Mouse (Mus musculus): ENCODE results near the gene Txnrd2.

Txnrd2 gene

DNA sequence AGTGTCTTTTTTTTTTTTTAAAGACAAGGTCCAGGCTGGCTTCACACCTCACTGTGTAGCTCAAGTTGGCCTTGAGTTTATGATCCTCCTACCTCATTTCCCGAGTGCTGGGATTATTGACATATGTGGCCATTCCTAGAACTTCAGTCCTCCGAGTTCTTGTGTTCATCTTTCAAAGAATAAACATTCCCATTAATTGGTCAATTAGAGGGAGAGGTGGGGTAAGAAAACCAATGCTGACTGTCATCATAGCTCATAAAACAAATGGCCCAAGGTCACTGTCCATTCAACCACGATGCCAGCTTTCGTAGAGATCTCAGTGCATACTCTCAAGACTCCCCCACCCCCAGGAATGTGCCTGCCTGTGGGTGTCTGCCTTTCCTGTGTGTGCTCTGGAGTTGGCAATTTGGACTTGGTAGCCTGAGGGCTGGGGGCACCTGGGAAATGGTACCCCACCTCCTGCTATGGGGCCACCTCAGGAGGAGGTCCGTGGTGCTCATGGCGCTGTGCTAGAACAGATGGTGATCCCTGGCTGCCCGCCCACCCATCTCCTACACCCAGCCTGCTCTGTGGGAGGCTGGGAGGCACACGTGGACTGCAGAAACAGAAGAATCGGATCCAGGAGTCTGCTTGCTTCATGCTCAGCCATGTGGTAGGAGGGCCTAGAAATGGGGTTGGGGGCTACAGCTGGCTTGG is 25.4 kb downstream of the Txnrd2 start:
- peak; percentile 72 to 80 for DNase-seq (ENCODE audit: low spot score in 2 of 2)

DNA sequence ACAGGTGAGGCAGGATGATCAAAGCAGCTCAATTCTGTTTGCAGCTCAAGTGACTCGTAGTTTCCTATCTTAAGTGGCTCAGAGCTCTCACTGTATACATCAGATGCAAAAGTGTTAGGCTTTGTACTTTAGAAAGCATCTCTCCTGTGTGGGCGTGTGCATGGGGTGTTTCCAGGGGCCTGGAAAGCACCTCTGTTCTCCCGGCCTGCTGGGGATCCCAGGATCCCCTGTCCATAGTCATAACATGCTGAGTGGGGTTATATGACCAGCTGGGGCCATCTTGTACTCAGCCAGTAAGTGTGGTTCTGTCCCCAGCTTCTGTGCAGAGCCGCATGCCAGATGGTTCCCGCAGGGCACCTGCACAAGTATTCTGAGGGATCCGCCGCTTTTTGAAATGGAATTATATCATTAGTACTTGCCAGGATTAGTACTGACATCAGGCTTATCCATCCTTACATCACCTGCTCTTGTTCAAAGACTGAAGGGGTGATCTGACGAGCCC is 26.2 kb downstream of the Txnrd2 start:
- peak; percentile 28 to 29 for DNase-seq (ENCODE audit: low spot score in 2 of 2)

DNA sequence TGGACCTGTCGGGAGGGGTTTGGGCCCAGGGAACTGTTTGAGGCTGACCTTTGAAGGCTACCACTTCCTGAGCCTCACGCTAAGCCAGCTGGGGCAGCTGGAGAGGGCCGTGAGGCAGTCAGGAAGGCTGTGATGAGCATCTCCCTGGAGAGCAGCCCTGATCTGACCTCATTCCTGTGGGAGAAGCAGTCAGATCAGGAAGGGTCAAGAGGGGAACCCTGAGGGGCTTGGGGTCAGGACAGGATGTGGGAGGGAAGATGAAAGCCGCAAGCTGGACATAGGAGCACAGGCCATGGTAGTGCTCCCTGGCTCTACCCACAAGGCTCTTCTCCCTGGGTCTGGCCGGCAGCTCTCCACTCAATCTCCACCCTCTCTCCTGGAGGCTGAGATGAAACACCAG is 27.7 kb downstream of the Txnrd2 start:
- no peak for DNase-seq (ENCODE audit: low spot score in 2 of 2)

DNA sequence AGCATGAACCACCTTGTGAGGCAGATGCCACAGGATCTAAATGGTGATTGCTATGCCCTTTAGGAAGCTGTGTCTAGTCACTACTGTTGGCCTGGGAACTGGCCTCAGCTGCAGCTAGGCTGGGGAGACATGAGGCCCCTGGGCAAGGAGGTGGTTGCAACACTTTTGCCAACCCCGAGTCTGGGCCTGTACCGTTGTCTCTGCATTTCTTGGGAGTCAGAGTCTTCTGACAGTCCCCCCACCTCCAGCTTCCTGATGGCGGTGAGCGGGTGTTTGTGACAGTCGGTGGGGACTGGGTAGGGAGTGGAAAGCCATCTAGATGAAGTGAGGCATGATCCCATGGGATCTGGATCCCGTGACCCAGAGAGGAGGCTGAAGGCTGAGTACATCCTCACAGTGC is 29.2 kb downstream of the Txnrd2 start:
- no peak for DNase-seq (ENCODE audit: low spot score in 2 of 2)

DNA sequence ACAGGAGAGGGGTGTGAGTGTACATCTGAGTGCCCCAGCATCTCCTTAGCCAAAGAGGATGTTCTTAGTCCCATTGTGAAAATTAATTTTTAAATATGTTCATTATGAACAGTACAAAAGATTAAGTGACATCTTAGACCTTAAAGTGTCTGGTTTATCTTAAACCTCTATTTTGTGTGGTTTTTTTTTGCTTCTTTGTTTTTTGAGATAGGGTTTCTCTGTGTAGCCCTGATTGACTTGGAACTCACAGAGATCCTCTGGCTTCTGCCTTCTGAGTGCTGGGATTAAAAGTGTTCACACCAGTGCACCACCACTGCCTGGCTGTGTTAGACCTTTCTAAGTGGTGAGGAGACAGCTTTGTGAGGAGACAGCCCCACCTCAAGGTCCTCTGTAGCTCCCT is 32.5 kb downstream of the Txnrd2 start:
- DNase-seq (ENCODE audit: low spot score in 2 of 2) = no peak

DNA sequence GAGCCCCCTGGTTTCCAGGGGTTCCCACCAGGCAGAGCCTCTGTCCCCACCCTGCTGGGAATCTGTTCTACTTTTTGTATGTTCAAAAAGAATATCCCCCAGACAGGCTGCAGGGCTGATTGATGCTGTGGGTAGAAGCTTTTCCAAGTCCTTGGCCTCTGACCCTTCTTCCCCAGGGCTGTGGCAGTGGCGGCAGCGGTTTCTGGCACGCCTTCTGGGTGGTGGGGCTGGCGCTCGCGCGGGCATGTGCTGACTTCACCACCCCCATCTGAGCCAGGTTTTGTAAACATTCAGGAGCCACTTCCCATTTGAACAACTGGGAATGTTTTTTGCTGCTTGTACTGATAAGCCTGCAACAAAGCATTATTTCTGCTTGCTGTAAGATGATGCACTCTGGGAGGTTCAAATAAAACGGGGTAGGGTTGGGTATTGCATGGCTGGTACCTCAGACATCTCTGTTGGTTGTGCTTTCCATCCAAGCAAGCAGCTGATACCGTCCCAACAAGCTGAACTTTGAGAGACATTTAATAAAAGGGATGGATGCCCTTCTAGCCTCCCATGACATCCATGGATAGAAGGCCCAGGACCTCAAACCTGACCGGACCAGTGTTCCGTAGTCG is 33.3 kb downstream of the Txnrd2 start:
- no peak for DNase-seq (ENCODE audit: low spot score in 2 of 2)

DNA sequence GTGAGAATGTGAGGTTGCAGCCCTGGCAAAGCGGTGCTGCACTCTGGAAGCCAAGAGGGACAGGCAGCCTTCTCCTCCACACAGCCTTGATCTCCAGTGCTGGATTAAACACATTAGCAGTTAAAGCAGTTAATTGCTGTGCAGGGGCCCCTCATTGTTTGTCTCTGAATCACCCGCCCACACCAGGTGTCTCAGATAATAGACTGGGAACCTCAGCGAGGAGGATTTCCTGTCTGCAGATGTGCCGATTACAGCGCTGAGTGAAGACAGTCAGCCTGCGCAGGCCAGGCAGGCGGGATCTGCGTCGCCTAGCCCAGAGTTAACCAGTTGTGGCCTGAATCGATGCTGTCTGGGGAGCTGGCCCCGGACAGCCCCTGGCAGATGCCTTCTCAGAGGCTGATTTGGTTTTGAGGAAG is 33.8 kb downstream of the Txnrd2 start:
- peak in 1 of 2 experiments; percentile 12 for DNase-seq (ENCODE audit: low spot score in 2 of 2)

DNA sequence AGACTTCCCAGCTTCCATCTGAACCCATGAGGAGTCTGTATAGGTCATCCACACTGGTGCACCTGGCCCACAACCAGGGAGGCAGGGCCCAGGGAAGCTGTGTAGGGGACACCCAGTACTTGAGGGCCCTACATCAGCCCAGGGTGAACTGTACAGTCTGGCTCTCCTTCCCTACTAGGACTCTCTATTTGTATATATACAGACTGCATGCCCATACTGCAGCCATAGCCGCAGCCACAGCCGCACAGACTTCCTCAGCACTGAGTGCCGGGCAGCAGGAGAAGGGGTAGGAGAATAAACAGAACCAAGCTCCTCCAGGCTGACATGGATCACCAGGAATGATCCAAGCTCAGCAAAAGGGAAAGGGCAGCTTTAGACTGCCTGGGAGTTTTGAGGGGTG is 34.6 kb downstream of the Txnrd2 start:
- DNase-seq (ENCODE audit: low spot score in 2 of 2) = no peak

DNA sequence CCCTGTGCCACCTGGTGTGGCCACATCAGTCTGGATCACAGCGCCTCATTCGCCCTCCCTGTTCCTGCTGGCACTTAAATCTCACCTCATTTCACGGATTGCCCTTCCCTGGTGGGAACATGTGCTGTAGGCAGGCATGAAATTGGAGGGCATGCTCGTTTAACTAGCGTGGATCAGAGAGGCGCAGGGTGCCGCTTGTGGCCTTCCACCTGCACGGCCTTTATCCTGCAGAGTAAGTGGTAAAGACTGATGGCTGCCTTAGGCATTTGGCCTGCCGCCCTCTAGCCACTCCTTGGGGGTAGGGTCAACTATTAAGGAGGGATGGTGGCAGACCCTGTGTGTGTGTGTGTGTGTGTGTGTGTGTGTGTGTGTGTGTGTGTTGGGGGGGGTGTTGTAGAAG is 35.8 kb downstream of the Txnrd2 start:
- DNase-seq (ENCODE audit: low spot score in 2 of 2) = no peak

DNA sequence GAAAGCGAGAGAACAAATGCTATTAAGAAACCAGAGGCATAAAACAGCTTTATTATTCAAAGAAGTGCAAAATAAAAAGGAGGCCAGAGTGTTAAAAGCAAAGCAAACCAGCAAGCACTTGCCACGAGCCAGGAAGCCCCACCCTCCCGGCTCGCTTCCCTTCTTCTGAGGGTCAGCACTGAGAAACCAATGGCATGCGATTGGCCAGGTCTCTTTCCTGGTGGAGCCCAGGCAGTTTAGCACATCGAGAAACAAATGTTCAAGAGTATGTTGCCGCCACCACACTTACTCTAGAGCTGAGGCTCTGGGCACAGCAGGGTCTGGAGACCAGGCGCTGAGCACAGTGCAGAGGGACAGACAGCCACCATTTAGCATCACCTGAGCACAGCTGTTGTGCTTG is 36.4 kb downstream of the Txnrd2 start:
- no peak for DNase-seq (ENCODE audit: low spot score in 2 of 2)

DNA sequence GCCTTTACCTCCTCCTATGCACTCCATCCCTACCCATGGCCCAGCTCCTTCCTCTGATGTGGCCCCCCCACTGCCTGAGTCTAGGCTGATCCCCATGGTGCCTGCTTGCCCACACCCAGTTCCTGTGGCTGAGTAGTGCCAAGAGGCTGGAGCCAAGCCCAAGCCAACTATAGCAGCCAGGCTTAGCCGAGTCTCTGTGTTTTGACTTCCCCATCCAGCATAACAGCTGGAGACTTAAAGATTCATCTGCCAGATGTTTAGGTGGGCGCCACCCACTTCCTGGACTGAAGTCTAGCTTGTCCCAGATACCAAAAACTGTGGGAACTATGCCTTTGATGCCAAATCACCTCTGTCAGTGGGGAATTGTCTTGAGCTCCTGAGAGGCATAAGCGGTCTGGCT is 38.1 kb downstream of the Txnrd2 start:
- peak in 1 of 2 experiments; percentile 22 for DNase-seq (ENCODE audit: low spot score in 2 of 2)

DNA sequence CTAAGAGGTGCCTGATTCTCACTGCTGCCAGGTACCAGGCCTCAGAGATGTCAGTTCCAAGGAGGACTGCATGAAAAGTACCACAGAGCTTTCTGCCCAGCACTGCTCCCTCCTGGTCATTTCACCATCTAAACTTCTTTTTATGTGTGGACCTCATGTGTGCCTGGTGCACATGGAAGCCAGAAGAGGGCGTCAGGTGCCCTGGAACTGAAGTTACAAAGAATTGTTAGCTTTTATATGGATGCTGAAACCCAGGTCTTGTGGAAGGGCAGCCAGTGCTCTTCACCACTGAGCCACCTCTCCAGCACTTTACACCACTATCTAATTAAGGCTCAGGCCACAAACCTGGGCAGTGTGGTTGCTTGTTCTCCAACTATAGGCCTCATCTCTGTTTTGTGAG is 44.6 kb downstream of the Txnrd2 start:
- DNase-seq (ENCODE audit: low spot score in 2 of 2) = no peak

DNA sequence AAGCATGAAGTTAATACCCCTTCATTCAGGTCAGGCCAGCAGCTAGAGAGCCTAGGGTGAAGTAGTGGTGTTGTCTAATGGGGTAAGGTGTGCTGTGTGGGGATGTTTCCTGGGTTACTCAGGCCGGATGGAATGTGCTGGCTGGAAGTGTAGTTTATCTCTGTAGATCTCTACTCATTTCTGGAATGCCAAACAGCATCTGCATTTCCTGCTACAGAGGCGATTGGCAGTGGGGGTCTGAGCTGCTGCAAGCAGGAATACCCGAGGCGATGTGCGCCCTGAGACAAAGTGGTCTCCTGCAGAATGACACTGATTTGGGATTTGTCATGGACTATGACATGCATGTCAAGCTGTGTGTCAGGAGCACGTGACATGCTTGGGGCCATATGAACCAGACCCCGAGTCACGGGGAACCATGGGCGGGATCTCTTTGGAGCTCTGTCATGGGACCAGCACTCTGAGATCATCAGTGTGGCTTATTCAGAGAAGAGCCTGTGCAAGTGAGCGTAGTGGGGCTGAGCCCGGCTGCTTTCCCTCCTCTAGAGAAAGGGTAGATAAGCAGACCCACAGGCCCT is 45.3 kb downstream of the Txnrd2 start:
- DNase-seq (ENCODE audit: low spot score in 2 of 2) = no peak

DNA sequence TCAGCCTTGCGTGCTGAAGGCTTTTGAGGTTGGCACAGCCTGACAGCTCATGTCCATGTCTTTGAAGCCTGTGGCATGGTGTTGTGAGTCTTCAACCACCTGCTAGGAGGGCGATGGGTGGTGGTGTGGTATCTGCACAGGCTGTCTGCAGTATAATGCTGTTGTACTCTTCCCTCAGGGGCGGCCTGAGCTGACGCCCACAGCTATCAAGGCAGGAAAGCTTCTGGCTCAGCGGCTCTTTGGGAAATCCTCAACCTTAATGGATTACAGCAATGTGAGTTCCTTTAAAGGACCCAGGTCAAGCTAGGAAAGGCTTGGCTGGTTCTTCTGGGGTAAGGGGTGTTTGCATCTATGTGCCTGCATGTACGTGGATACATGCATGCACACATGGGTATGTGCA is 45.8 kb downstream of the Txnrd2 start:
- no peak for DNase-seq (ENCODE audit: low spot score in 2 of 2)

DNA sequence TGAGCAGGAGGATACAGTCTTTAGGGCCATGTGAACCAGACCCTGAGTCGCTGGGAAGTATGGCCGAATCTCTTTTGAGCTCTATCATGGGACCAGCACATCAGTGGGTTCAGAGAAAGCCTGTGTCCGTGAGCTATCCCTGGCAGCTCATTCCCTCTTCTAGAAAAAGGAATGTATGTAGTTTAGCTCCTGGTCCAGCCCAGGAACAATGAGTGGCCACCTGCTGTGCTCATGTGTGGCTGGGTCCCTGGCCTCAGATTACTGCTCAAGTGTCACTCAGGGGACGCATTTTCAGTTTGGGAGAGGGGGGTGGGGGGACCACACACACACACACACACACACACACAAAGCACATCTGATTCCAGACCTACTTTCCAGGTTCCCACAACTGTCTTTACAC is 46.2 kb downstream of the Txnrd2 start:
- DNase-seq (ENCODE audit: low spot score in 2 of 2) = no peak

DNA sequence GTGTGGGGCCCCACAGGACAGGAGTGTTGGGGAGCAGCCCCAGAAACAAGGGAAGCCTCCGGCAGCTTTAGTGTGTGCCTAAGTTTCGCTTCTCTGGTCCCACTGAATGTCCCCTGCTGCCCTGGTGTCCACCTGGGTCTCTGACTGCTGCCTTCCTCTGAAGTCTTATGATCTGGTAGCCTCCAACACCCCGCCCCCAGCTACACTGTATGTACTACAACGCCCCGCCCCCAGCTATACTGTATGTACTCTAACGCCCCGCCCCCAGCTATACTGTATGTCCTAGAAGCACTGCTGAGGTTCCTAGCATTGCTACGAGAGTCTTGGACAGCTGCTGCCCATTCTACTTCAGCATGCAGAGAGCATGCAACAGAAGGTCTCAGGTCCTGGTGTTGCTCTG is 46.8 kb downstream of the Txnrd2 start:
- no peak for DNase-seq (ENCODE audit: low spot score in 2 of 2)

DNA sequence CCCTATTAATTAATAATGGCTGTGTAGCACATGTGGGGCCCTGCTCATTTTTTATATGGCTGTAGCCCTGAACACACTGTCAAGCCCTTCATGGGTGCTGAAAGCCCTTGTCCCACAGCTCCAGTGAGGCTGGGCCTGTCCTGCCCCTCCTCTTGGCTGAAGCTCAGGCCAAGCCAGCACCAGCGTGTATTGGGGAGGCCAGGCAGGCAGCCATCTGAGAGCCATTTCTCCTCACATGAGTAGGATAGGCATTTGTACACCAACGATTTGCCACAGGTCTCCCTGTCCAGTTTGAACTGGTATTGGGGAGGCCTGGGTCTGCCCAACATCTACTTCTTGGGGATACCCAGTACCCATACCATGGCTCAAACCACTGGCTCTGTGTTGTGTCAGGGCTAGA is 47.8 kb downstream of the Txnrd2 start:
- DNase-seq (ENCODE audit: low spot score in 2 of 2) = no peak

DNA sequence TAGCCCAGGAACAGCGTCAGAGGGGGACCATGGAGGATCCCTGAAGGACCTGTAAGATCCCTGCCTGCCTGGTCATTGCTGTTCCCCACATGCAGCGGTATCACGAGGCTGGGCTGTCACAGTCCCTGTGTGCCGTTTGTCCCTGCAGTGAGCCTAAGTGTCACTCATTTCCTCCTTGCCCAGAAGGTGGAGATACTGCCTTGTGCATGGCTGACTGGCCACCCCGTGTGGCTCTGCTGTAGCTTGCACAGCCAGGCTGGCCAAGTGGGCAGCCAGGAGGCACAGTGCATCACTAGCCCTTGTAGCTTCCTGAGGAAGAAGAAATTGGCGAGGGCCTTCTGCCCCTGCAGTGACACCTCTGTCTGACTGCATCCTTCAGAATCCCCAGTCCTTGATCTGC is 51.8 kb downstream of the Txnrd2 start:
- DNase-seq (ENCODE audit: low spot score in 2 of 2) = no peak

DNA sequence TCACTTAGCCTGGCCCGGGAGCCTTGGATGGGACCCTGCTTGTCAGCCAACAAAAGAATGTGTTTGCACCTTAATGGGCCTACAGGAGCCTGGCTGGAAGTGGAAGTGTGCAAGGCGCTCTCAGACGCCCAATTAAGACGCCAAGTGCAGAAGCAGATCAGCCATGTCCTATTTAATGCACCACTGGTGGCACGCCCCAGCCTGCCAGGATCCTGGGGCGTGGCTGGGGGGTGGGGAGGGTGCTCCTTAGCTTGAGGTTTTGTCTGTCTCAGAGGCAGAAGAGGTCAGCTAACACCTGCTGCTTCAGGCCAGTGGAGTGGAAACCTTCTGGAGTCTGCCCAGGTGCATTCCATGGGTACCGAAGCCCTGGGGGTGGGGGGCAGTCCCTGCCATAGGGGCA is 53.5 kb downstream of the Txnrd2 start:
- DNase-seq (ENCODE audit: low spot score in 2 of 2) = no peak

DNA sequence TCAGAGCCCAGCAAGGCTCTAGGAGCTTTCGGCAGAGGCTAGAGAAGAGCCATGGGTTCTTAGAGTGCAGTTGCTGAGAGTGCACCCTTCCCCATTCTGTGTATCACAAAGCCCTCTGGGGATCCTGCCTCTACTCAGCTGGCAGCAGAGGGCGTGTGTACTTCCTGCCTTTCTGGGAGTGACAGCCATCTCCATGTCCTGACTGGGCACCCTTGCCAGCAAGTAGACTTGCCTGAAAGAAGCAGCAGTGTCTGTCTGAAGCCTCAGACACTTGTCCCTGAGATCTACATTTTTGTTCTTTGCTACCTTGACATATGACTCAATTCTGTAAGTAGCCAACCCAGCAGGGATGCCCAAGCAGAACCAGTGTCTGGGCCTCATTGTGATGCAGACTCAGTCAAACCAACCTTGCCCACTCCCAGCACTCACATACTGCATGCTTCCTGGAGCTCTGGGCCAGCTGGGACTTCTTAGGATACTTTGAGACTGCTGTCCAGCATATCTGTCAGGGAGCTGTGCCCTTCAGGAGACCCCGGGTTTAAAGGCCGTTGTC is 54.8 kb downstream of the Txnrd2 start:
- DNase-seq (ENCODE audit: low spot score in 2 of 2) = no peak

DNA sequence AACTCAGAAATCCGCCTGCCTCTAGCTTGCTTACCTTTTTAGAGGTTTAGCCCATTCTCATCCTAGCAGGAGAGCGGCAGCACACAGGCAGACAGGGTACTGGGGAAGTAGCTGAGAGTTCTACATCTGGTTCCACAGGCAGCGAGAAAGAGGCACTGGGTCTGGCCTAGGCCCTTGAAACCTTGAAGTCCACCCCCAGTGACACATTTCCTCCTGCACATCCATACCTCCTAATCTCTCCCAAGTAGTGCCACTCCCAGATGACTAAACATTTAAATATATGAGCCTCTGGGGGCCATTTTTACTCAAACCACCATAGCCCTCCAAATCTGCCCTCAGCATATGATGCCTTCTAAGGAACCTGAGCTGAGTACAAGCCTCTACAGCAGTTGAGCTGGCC is 56.2 kb downstream of the Txnrd2 start:
- no peak for DNase-seq (ENCODE audit: low spot score in 2 of 2)

DNA sequence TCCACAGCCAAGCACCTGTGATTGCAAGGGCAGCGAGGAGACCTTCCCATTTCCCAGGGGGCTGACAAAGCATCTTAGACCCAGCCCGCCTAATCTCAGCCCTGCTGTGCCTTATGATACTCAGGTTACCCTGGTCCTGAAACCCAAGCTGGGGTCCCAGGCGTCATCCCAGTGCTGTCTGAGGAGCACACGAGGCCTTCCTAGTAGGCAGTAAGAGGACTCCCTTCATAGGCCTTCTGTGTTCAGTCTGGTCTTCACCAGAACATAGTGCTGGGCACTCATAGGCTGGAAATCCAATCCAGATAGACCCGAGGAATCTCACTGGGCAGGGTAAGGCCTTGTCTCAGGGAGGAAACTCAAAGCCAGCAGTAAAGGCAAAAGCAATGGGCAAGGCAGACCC is 57.7 kb downstream of the Txnrd2 start:
- DNase-seq (ENCODE audit: low spot score in 2 of 2) = no peak

DNA sequence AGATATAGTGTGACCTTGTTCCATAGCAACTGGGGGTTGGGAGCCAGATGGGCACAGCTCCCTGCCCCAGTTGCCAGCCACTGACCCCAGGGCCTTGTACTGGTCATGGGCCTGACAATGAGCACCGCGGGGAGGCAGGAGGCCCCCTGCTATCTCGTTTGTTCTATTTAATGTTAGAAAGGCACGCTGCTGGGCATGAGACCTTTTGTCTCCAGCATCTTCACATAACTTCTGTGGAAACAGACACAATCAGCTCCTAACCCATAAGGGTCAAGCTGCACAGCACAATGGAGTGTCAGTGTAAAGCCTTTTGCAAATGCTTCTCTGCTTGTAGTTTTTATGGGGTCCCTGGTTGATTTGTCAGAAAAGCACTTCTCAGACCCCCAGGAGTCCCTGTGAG is 58.2 kb downstream of the Txnrd2 start:
- no peak for DNase-seq (ENCODE audit: low spot score in 2 of 2)
